Mouse (Mus musculus) forebrain, postnatal 0 days (tissue): Measurements from ENCODE around the gene Pttg1ip. TPM values are rescaled to one million over a fixed set of nuclear protein-coding genes. Genes with fewer than 3 reads are reported as not detected.

ENCODE experiments used
- ATAC-seq: fragments of 200-750 bp; cut with Nextera tagmentation; 2 replicates; pipeline ENCODE4 v1.8.0; 2017; ENCODE audit warnings: mild to moderate bottlenecking, moderate library complexity
- DNase-seq: peaks from one replicate; pipeline ENCODE4 v3.0.0-alpha.2; 2015
- H3K27ac ChIP-seq: fragments of 300-500 bp; sonication (generic); 2 replicates; pipeline ENCODE4 v1.5.1; 2014; ENCODE audit warnings: low read depth, mild to moderate bottlenecking, antibody characterized with exemption, low read length, moderate library complexity, mixed read lengths
- H3K27me3 ChIP-seq: fragments of 300-500 bp; sonication (generic); 2 replicates; pipeline ENCODE4 v1.6.1; 2014; ENCODE audit warnings: mild to moderate bottlenecking, low read length, mixed read lengths; ENCODE audit not compliant: insufficient read depth
- H3K36me3 ChIP-seq: fragments of 300-500 bp; sonication (generic); 2 replicates; pipeline ENCODE4 v1.6.1; 2014; ENCODE audit warnings: mild to moderate bottlenecking, moderate library complexity; ENCODE audit not compliant: insufficient read depth
- H3K4me1 ChIP-seq: fragments of 300-500 bp; sonication (generic); 2 replicates; pipeline ENCODE4 v1.6.1; 2014; ENCODE audit warnings: antibody characterized with exemption; ENCODE audit not compliant: insufficient read depth
- H3K4me2 ChIP-seq: fragments of 300-500 bp; sonication (generic); 2 replicates; pipeline ENCODE4 v1.6.1; 2014; ENCODE audit warnings: low read depth, mild to moderate bottlenecking, moderate library complexity
- H3K4me3 ChIP-seq: fragments of 300-500 bp; sonication (generic); 2 replicates; pipeline ENCODE4 v1.5.1; 2014; ENCODE audit warnings: low read depth, low read length, mixed read lengths
- H3K9ac ChIP-seq: fragments of 300-500 bp; sonication (generic); 2 replicates; pipeline ENCODE4 v1.6.1; 2014; ENCODE audit warnings: mild to moderate bottlenecking
- H3K9me3 ChIP-seq: fragments of 300-500 bp; sonication (generic); 2 replicates; pipeline ENCODE4 v1.6.1; 2016; ENCODE audit warnings: low read length
- CTCF ChIP-seq: sonication (generic); IDR thresholded peaks from 2 replicates; pipeline ENCODE4 v1.5.1; 2016; ENCODE audit warnings: antibody characterized with exemption, control low read depth, low read depth
- WGBS: fragments of 180-500 bp; shearing (Covaris S2); extraction: QIAGEN DNeasy Blood & Tissue Kit; methylation state at CpG from one replicate; pipeline ENCODE4 v1.1.7; 2014; 5-methylcytosine and 5-hydroxymethylcytosine counted together
- polyA plus RNA-seq: library from polyadenylated mRNA; unstranded; fragments of >200 nt; fragmentation: Nextera tagmentation; extraction: Ambion mirVana; gene quantifications from 2 replicates; pipeline ENCODE4 v1.2.1, GENCODE M21; 2015
- total RNA-seq: library from RNA; depleted of rRNA; stranded (reverse); fragments of >200 nt; gene quantifications from 2 replicates; pipeline ENCODE4 v1.2.3, GENCODE M21; 2014

Gene Pttg1ip
- total and polyA plus RNA-seq, 2 experiments from 2014 or later: 74.2 to 98.3 TPM

DNA sequence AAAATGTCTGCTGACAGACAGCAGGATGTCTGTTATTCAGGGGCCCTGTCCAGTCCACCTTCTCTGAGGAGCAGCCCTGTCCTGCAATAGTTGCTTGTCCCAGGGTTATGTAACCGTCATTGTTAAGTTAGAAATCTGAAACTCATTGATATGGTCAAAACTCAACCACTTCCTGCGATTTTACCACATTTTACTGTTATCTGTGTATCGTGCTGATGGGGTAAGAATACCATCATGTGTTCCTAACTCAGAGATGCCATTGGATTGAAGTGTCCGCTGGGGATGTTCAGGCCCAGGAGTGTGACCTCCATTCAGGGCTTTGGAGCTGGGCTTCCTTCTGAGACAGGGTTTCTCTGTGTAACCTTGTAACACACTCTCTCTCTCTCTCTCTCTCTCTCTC lies 26.6 kb upstream of the Pttg1ip start:
- H3K9ac ChIP-seq: no peak overlapping the region
- no peaks in the 10 kb centered on the region for H3K36me3 ChIP-seq
- TF ChIP-seq CTCF: no peak
- H3K4me3 ChIP-seq: no peak overlapping the region
- DNase-seq: no peak
- no peak overlapping the region for H3K27ac ChIP-seq
- ATAC-seq: no peak
- 87% methylated on average over 4 of the region's 4 CpGs for WGBS
- no peak overlapping the region for H3K4me2 ChIP-seq
- no peaks in the 10 kb centered on the region for H3K9me3 ChIP-seq
- H3K4me1 ChIP-seq: no peaks in the 10 kb centered on the region
- no peaks in the 10 kb centered on the region for H3K27me3 ChIP-seq

GRCm38 (mm10) chr10:77556631-77557030 lies 24.9 kb upstream of the Pttg1ip start:
- DNase-seq (no peak), ATAC-seq (no peak)
- H3K9me3 ChIP-seq: no peaks in the 10 kb centered on the region
- no peaks in the 10 kb centered on the region for H3K27me3 ChIP-seq
- no peak overlapping the region for H3K27ac ChIP-seq
- H3K36me3 ChIP-seq: no peaks in the 10 kb centered on the region
- no peaks in the 10 kb centered on the region for H3K4me1 ChIP-seq
- no peak overlapping the region for H3K9ac ChIP-seq
- no peak overlapping the region for H3K4me2 ChIP-seq
- 91% methylated on average over 7 of the region's 7 CpGs for WGBS
- no peak overlapping the region for H3K4me3 ChIP-seq
- TF ChIP-seq CTCF: no peak

GRCm38 (mm10) chr10:77557641-77558040 lies 23.9 kb upstream of the Pttg1ip start:
- Histone ChIP-seq H3K4me2 (no peak overlapping the region), H3K4me1 (no peaks in the 10 kb centered on the region), H3K27ac (no peak overlapping the region), H3K9ac (no peak overlapping the region), H3K9me3 (no peaks in the 10 kb centered on the region), H3K27me3 (no peaks in the 10 kb centered on the region), H3K36me3 (no peaks in the 10 kb centered on the region), H3K4me3 (no peak overlapping the region)
- ATAC-seq (no peak), DNase-seq (no peak)
- peak; percentile 34; the same call in 1 of the 2 replicates for TF ChIP-seq CTCF
- WGBS: 83% methylated on average over 4 of the region's 4 CpGs

- no peak for TF ChIP-seq CTCF
- no peaks in the 10 kb centered on the region for H3K36me3 ChIP-seq
- no peak overlapping the region for H3K4me3 ChIP-seq
- no peak overlapping the region for H3K27ac ChIP-seq
- ATAC-seq: no peak
- no peak for DNase-seq
- no peaks in the 10 kb centered on the region for H3K27me3 ChIP-seq
- H3K9ac ChIP-seq: no peak overlapping the region
- no peak overlapping the region for H3K4me2 ChIP-seq
- no peaks in the 10 kb centered on the region for H3K9me3 ChIP-seq
- H3K4me1 ChIP-seq: no peaks in the 10 kb centered on the region
- WGBS: 87% methylated on average over 11 of the region's 11 CpGs
These were observed 21.4 kb upstream of the Pttg1ip start for GRCm38 (mm10) chr10:77560090-77560489.

DNA sequence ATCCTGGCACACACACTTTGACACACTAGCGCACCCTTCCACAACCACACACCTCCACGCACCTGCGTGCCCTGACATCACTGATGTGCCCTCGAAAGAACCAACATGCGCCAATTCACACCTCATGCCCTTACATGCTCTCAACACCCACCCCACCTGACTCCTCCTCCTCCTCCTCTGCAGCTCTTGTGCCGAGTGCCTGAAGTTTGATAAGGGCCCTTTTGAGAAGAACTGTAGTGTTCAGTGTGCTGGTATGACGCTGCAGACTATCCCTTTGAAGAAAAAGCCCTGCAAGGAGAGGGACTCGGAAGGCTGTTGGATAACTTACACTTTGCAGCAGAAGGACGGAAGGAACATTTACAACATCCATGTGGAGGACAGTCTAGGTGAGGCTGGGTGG lies 20.7 kb upstream of the Pttg1ip start:
- DNase-seq (no peak), ATAC-seq (no peak)
- no peak for TF ChIP-seq CTCF
- Histone ChIP-seq H3K36me3 (no peaks in the 10 kb centered on the region), H3K27ac (no peak overlapping the region), H3K9ac (no peak overlapping the region), H3K27me3 (no peaks in the 10 kb centered on the region), H3K4me3 (no peak overlapping the region), H3K4me1 (no peaks in the 10 kb centered on the region), H3K9me3 (no peaks in the 10 kb centered on the region), H3K4me2 (no peak overlapping the region)
- WGBS: 91% methylated on average over 9 of the region's 9 CpGs

DNA sequence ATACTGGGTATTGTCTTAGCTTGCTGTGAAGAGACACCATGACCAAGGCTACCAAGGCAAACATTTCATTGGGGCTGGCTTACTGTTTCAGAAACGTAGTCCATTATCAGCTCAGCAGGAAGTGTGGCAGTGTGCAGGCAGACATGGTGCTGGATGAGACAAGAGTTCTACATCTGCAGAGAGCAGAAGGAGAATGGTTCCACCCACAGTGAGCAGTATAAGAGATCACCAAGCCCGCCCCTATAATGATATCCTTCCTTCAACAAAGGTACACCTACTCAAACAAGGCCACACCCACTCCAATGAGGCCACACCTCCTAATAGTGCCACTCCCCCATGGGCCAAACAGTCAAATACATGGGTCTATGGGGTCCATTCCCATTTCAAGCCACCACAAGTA lies 20.0 kb upstream of the Pttg1ip start:
- no peak for DNase-seq
- no peak for TF ChIP-seq CTCF
- no peaks in the 10 kb centered on the region for H3K9me3 ChIP-seq
- no peak overlapping the region for H3K27ac ChIP-seq
- H3K36me3 ChIP-seq: no peaks in the 10 kb centered on the region
- H3K9ac ChIP-seq: no peak overlapping the region
- no peak for ATAC-seq
- no peak overlapping the region for H3K4me3 ChIP-seq
- H3K4me1 ChIP-seq: no peaks in the 10 kb centered on the region
- H3K4me2 ChIP-seq: no peak overlapping the region
- H3K27me3 ChIP-seq: no peaks in the 10 kb centered on the region
- WGBS: 62% methylated on average over 2 of the region's 2 CpGs

DNA sequence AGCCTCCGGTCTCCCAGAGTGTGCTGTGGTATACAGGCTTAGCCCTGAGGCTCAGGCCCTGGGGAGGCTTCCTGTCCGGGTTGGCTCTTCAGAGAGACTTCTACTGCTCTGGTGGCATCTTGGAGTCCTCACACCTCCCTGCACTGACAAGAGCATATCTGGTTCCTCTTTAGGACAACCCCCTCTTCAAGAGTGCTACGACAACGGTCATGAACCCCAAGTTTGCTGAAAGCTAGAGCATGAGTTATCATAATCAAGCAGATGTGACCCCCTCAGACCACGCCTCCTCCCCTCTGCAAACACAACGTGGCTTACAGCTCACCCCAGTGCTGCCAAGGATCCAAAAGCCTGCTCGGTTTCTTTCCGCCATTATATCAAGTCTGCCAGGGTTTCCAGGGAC lies 16.5 kb upstream of the Pttg1ip start:
- ATAC-seq (no peak), DNase-seq (no peak)
- 82% methylated on average over 8 of the region's 8 CpGs for WGBS
- Histone ChIP-seq H3K4me2 (no peak overlapping the region), H3K9ac (no peak overlapping the region), H3K4me3 (no peak overlapping the region), H3K4me1 (no peaks in the 10 kb centered on the region), H3K36me3 (no peaks in the 10 kb centered on the region), H3K27ac (no peak overlapping the region), H3K27me3 (no peaks in the 10 kb centered on the region), H3K9me3 (no peaks in the 10 kb centered on the region)
- TF ChIP-seq CTCF: no peak

- no peak overlapping the region for H3K9ac ChIP-seq
- H3K4me2 ChIP-seq: no peak overlapping the region
- TF ChIP-seq CTCF: peak; percentile 72
- DNase-seq (peak; percentile 35), ATAC-seq (no peak)
- no peaks in the 10 kb centered on the region for H3K36me3 ChIP-seq
- H3K4me3 ChIP-seq: no peak overlapping the region
- WGBS: 30% methylated on average over 8 of the region's 8 CpGs
- no peaks in the 10 kb centered on the region for H3K9me3 ChIP-seq
- no peaks in the 10 kb centered on the region for H3K4me1 ChIP-seq
- H3K27me3 ChIP-seq: no peaks in the 10 kb centered on the region
- no peak overlapping the region for H3K27ac ChIP-seq
These were observed 14.9 kb upstream of the Pttg1ip start for GRCm38 (mm10) chr10:77566651-77567050.
